Mouse (Mus musculus): Measurements from ENCODE around the gene Btbd35f22.
"Not testable (repeated sequence)": the region's sequence is repeated elsewhere in the genome, so short reads cannot be mapped to it uniquely, and the experiment has no call there.

The Btbd35f22 gene

GRCm38 (mm10) chrX:32047529-32047928 lies at the start of gene Btbd35f22:
TSS of gene Btbd35f22 (plus strand) at chrX:32047829.
- DNase-seq (ENCODE audit: extremely low spot score, low read depth, low spot score) = not testable (repeated sequence)

Measured in hindlimb bud, embryonic 11.5 days (tissue).